Mouse (Mus musculus) spleen, adult 2 months (tissue): Measurements from ENCODE around the gene Atxn10.

Experiments
- CTCF ChIP-seq: fragments of 200-500 bp; IDR thresholded peaks from 2 replicates; pipeline ENCODE4 v1.5.1; 2011; ENCODE audit warnings: mild to moderate bottlenecking, inconsistent platforms; ENCODE audit not compliant: insufficient read depth, insufficient read length, insufficient replicate concordance; ENCODE audit errors: extremely low read depth
- POLR2A ChIP-seq: fragments of 200-500 bp; IDR thresholded peaks from 2 replicates; pipeline ENCODE4 v1.6.1; 2011; ENCODE audit warnings: low read depth, low read length, inconsistent platforms

- TF ChIP-seq CTCF (no peak), POLR2A (no peak)
These were observed 126.1 kb downstream of the Atxn10 start for GRCm38 (mm10) chr15:85462138-85462537.
